Mouse (Mus musculus): Measurements from ENCODE around the gene Vps26a. TPM values are rescaled to one million over a fixed set of nuclear protein-coding genes. Genes with fewer than 3 reads are reported as not detected.

The Vps26a gene
- 4.1 and 4.8 TPM in 2 replicates for polyA plus RNA-seq (2012; rRNA removed)

DNA sequence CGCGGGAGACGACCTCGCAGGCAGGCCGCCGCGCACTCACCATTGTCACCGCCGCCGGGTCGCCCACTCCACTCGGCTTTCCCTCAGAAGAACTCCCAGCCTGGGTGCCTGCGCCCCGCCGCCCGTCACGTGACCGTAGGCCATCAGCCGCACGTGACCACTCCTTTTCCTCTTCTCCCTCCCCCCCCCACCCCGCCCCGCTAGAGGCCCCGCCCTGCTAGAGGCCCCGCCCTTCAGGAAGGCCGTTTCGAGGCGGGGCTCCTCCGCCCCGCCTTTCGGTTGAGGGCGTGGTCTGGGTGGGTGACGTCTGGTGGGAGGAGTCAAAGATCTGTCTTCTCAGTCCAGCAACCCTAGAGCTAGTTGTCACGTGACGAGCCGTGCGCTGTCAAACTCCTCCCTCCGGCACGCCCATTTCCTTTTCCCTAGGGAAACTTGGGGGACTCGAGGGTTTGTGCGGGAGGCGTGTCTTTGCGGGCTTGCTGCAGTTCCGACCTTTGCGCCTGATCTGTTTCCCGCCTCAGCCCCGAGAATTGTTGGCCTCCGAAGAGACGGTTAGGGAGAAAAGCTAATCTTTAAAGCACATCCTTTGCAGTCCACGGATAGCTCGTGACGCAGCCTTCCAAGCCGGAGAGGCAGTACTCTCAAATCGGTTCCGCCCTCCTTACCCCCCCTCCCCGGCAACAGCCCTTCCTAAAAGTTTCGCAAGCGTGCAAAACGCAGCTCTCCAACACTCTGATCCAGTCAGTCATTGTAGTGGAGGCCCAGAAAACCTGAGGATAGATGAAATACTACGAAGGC lies at the start of gene Vps26a:
Vps26a (minus strand) TSS at position 188 of the 798 bp plus-strand sequence.

DNA sequence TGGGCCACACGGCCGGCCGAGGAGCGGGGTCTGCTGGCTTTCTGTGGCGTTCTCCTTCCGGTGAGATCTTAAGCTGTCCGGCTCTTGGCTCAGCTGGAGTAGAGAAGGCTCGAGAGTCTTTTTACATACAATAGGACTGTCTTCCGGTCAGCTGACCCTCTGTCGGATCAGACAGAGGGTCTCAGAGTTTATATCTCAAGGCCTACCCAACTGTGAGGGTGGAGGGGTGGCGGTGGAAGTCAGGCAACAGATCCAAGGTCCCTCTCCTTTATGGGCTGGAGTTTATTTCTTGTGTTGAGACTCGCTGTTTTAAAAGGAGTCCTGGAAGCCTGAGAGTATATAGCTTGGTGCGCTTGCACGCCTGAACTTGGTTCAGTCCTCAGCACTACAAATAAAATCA lies 40.7 kb upstream of the Vps26a start, which contains the start of gene Srgn:
Srgn (minus strand) TSS at position 101 of the 400 bp plus-strand sequence.

DNA sequence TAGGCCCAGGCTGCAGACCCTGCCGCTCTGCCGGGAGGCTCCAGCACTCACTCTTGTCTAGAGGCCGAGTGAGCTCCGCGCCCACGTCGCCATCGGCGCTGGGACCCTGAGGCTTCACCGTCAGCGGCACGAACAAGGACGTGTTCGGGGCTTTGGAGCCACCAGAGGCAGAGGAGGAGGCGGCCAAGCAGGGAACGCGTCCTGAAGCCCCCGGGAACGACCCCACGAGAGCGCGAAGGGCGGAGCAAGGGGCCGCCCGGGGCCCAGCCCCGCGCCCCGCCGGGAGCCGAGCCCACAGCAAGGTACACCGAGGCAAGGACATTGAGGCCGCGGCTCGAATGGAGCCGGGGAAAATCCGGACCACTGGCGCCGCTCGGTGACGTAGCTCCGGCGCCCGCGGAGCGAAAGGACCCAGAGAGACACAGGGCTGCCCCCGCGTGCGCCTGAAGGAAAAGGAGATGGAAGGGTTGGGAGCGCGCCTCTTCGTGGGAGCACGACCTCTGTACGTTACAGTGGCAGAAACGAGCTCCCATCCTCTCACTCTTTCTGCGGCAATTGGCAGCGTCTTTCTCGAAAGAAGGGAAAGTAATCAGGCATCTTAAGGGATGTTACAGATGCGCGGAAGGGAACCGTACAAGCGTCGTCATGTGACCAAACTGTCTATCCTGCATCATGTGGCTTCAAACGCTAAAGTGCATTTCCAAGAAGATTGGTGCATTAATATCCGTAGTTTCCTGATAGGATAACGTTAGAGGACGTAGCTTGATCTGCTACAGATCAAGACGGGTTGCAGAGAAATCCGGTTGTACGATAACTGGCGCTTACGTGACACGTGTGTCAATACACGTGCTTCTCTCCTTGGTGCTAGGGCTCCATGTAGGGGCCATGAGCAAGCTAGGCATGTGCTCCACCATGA lies 37.0 kb downstream of the Vps26a start, which contains the start of the genes 4930507D05Rik and Supv3l1:
4930507D05Rik (plus strand) TSS at position 126 of the 916 bp plus-strand sequence.
Supv3l1 (minus strand) TSS at position 375 of the 916 bp plus-strand sequence.

DNA sequence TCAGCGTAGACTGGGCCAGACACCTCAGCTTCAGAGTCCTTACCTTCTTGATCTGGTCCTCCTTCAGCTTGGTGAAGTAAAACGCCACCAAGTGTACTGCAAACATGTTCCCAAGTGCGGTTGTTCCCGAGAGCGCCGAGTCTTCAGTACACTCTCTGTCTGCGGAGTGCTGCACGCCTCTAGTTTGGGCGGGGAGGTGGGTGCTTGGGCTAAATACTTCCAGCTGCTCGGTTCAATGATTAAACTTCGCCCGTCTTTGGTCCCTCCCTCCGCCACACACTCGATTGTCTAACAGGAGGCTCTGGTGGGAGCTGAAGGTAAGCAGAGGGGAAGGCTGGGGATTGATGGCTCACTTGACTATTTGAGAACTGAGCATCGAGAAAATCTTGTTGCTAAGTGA lies 64.3 kb downstream of the Vps26a start, which contains the start of gene Hkdc1:
Hkdc1 (minus strand) TSS at position 237 of the 400 bp plus-strand sequence.

Other genes starting within 250 kb of the Vps26a start
- gene Tacr2, start 234.4 kb downstream of the Vps26a start, polyA plus RNA-seq (2012; rRNA removed) = 2.4 and 3.5 TPM in 2 replicates
- 37.8 and 40.4 TPM in 2 replicates for gene Hk1, start 106.9 kb downstream of the Vps26a start, polyA plus RNA-seq (2012; rRNA removed)
- gene Hkdc1, start 64.3 kb downstream of the Vps26a start, polyA plus RNA-seq (2012; rRNA removed) = 0.07 and 0.08 TPM in 2 replicates
- 0.10 and 0.14 TPM in 2 replicates for gene 4930507D05Rik, start 37.3 kb downstream of the Vps26a start, polyA plus RNA-seq (2012; rRNA removed)
- 16.6 and 18.3 TPM in 2 replicates for gene Supv3l1, start 37.1 kb downstream of the Vps26a start, polyA plus RNA-seq (2012; rRNA removed)
- gene Srgn, start 40.6 kb upstream of the Vps26a start, polyA plus RNA-seq (2012; rRNA removed) = 5.7 and 7.3 TPM in 2 replicates
- 68.2 and 81.5 TPM in 2 replicates for gene Kif1bp, start 91.7 kb upstream of the Vps26a start, polyA plus RNA-seq (2012; rRNA removed)
- gene Ddx21, start 115.5 kb upstream of the Vps26a start, polyA plus RNA-seq (2012; rRNA removed) = 8.5 and 11.4 TPM in 2 replicates
- 6.3 and 9.4 TPM in 2 replicates for gene Ddx50, start 164.4 kb upstream of the Vps26a start, polyA plus RNA-seq (2012; rRNA removed)
- gene Stox1, start 239.3 kb upstream of the Vps26a start, polyA plus RNA-seq (2012; rRNA removed) = 0.98 TPM in 2 replicates